Mouse (Mus musculus): ENCODE data around the gene Gm3500.
"Not testable (repeated sequence)": the region's sequence is repeated elsewhere in the genome, so short reads cannot be mapped to it uniquely, and the experiment has no call there.

Gm3500 gene

GRCm38 (mm10) chr14:5388949-5389348 lies at the start of gene Gm3500:
Gm3500 (minus strand) TSS chr14:5389049.
- not testable (repeated sequence) for DNase-seq

DNA sequence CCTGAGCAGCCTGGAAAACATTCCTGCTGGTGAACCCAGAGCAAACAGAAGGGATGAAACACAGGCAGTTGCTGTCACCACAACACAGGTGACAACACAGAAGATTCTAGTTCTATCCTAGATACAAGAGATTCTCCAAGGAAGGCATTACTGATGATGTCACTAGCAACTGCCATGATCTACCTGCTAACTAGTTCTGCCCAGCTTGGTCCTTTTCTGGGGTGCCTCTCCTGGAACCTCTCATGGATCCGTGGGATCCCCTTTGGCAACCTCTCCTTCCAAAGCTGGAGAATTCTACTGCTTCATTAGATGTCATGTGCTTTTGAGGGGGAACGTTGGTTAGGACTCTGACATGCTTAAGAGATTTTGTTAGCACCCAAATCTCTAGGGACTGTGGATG lies 54.0 kb downstream of the Gm3500 start, which contains the start of gene Gm3542:
Gene Gm3542 (minus strand): TSS at position 101 of the 400 bp plus-strand sequence.
- not testable (repeated sequence) for DNase-seq

Measured in embryo, embryonic 11 days (tissue).